Mouse (Mus musculus): ENCODE results near the gene Cntn2.

GRCm38 (mm10) chr1:132570906-132571305 lies 27.9 kb upstream of the Cntn2 start:
- no peak for TF ChIP-seq GATA1 (IDR thresholded peaks at IDR 0.05; ENCODE audit: borderline replicate concordance, low read length)
- no peak for TF ChIP-seq FLI1 (IDR thresholded peaks at IDR 0.05; ENCODE audit: low read length)
